Mouse (Mus musculus) erythroblast, embryonic 14.5 days (primary cell): ENCODE data around the gene Ifngr2.

Experiments used
- GATA1 ChIP-seq: IDR thresholded peaks from 2 replicates; pipeline ENCODE4 v1.6.1; 2012; ENCODE audit warnings: low read length, inconsistent platforms, mixed read lengths
- TAL1 ChIP-seq: IDR thresholded peaks from 3 replicates; pipeline ENCODE4 v1.6.1; 2012; ENCODE audit warnings: low read length, inconsistent platforms, mixed read lengths

GRCm38 (mm10) chr16:91575151-91575550 lies 28.3 kb downstream of the Ifngr2 start:
- no peak for TF ChIP-seq GATA1
- no peak for TF ChIP-seq TAL1
